Mouse (Mus musculus) kidney, adult 9 months (tissue): ENCODE results near the gene Nusap1.
"Not testable (repeated sequence)": the region's sequence is repeated elsewhere in the genome, so short reads cannot be mapped to it uniquely, and the experiment has no call there.

Experiments
- DNase-seq: peaks from one replicate; pipeline ENCODE4 v3.0.0; 2022

The Nusap1 gene

DNA sequence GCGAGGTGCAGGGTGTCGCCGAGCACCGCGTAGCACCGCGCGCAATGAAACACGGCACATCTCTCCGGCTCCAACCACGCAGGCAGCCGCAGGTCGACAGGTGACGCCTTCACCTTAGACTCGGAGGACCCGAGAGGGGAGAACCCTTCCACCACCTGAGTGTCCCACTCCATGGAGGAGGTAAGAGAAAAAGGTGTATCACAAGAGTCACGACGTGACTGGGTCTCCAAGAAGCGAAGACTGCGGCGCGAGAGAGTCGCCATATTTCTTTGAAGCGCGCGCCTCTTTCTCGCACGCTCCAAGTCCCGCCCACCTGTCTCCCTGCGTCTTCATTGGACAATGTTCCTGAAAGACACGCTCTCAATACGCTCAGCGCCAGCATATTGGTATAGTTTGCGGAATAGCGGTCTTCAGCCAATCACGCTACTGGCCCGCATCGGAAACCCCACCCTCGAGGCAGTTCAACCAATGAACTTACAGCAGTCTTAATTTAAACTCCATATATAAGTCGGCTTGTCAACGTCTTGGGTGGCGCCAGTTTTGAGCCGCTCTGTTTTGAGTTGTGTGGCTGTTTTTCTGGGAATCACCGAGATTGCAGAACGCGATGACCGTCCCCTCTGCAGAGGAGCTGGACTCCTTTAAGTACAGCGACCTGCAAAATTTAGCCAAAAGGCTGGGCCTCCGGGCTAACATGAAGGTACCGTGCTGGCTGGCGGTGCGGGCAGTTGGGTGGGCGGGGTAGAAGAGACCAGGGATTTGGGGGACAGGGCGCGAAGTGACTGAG lies at the start of gene Nusap1, which contains the start of gene Oip5:
TSS of gene Nusap1 (plus strand) at position 100 of the 784 bp plus-strand sequence.
TSS of gene Oip5 (minus strand) at position 271 of the 784 bp plus-strand sequence.
- peak; percentile 95 for DNase-seq

- DNase-seq, result no peak
These were observed 45.6 kb upstream of the Nusap1 start for GRCm38 (mm10) chr2:119572471-119572870.

DNA sequence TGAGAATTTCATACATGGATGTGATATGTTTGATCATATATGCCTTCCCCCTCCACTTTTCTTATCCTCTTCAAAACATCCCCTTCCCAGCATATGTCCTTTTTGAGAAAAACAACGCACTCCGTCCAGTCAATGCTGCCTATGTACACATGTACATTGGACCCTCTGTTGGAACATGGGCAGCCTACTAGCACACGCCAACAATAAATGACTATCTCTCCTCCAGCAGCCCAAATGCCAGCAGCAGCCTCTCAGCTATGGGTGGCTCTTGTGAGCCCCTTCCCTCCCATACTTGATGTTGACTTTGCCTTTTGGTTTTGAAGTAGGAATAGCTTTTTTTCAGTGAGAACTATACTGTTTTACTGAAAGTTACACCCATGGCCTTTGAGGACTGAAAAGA lies 36.5 kb upstream of the Nusap1 start:
- no peak for DNase-seq

DNA sequence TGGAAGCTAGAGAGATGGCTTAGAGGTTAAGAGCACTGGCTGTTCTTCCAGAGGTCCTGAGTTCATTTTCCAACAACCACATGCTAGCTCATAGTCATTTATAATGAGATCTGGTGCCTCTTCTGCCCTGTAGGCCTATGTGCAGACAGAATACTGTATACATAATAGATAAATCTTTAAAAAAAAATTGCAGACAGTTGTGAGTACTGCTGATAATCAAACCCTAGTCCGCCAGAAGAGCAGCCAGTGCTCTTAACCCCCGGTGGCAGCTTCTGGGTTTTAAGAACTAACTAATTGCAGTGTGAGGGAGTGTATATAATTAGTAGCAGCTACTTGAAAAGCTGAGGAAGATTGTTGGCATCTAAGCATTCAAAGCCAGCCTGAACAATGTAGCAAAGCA lies 34.7 kb upstream of the Nusap1 start:
- no peak for DNase-seq

GRCm38 (mm10) chr2:119584282-119584681 lies 33.8 kb upstream of the Nusap1 start:
- no peak for DNase-seq

DNA sequence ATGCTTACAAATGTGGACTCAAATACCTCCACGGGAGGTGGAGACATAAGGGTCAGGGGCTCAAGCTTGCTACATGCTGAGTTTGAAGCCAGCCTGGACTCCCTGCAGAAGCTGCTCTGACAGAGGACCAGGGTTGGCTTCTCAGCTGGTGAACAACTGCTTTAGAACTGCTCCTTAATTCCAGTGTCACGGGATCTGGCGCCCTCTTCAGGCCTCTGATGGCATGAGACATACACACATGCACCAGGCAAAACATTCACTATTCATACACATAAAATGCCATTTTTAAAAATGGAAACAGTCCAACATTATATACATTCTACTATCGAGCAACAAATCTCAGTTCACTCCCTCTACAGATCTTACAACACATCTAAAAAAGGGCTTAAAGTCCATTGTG lies 30.7 kb upstream of the Nusap1 start:
- DNase-seq, result peak; percentile 81

- no peak for DNase-seq
These were observed 26.9 kb upstream of the Nusap1 start for GRCm38 (mm10) chr2:119591247-119591646.

DNA sequence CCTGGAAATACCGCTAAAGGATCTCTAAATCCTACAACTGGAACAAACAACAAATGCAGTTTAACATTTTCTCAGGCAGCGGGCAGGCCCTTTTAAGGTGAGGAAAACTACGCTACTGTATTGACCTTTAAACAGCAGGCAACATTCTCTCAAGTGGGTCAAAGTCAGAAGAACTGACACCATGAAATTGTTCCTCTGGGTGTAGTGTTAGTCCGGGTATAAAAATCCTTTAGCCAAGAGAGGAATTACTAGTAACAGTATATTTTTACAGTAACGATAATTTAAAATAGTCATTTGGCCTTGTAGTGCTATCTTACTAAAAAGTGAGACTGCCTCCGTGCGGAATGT lies 24.4 kb upstream of the Nusap1 start:
- no peak for DNase-seq

DNA sequence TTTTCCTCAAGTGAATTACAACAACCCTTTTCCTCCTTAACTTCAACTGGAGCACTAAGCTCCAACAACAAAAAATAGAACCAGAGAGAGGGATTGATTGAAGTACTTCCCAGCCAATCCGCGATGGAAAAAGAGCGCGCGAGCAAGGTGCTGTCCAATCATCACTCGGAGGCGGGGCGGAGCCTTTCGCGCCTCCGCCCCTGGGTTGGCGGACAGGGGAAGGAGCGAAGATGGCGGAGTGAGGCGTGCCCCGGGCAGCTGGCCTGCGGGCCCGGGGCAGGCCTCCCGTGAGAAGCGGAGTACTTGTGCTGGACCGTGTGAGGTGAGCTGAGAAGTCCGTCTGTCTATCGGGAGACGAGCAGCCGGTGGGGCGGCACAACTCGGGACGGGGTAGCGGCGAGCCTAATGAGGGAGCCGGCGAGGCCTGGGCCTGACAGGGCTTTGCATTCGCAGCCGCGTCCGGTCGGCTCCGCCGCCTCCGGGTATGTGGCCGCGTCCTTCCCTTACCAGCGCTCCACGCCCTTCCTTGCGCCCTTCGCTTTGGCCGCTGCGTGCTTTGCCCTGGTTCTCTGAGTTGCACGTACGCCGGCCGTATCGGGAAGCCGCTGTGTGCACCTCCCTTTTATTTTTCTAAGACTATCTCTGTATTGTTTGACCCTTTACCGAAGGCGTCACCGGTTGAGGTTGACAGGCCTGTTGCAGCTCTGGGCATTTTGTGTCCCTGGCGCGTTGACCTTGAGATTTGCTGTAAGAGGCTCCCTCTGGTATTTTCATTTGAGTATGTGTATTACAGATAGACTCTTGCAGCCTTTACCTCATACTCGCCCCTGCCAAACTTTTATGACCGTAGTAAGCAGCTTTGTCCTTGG lies 23.8 kb upstream of the Nusap1 start:
- DNase-seq, result peak; percentile 98

DNA sequence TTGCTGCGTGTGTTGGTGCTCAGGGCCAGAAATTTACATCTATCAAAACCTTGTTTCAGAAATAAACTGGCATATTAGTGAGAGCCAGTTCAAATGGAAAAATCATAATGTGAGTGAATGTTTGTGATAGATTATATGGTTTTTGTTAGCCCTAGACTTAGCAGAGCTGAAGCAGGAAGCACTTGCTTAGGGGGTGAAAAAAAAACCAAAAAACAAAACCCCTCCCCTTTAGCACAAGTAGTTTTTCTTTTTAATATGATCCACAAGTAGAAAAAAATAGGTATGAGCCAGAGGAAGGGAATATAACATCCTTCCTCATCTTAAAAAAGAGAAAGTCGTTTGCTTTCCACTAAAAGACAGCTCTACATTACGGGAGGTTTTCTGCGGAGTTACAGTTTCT lies 22.8 kb upstream of the Nusap1 start:
- DNase-seq, result no peak

GRCm38 (mm10) chr2:119596781-119597330 lies 21.2 kb upstream of the Nusap1 start:
- peak; percentile 43 for DNase-seq

DNA sequence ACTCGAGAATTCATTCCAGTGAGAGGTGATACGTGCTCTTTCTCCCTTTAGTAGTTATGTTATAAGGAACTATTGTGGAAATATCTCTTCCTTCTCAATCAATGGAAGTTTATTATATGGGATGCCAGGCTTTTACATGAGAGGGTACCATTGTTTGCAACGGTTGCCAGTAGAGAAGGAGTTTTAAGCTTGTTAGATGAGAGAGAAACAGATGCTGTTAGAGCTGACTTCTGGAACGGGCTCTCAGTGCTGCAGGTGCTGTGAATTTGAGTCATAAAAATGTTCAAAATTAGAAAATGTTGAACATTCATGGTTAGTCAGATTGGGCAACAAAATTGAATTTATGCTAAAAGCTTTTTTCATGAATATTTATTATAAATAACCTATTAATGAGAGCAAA lies 17.1 kb upstream of the Nusap1 start:
- no peak for DNase-seq

- not testable (repeated sequence) for DNase-seq
These were observed 16.5 kb upstream of the Nusap1 start for GRCm38 (mm10) chr2:119601575-119601974.

DNA sequence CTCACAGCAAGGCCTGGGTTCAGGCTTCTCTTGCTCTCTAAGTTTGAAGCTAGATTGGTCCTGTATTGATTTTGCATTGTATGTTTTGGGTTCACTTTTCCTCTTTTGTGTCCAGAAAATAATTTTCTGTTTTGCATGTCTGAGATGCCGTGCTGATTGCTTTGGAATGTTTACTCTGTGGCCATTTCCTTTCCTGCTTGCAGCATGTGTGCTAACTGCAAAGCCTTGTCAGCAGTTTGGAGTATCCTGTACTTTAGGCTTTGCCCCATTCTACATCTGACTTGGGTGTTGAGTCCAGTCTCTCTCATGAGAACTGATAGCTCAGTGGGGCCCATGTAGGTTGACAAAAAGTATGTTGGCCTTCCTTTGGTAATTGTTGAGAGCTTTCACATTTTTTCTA lies 15.6 kb upstream of the Nusap1 start:
- DNase-seq, result no peak

GRCm38 (mm10) chr2:119603909-119604308 lies 14.2 kb upstream of the Nusap1 start:
- no peak for DNase-seq

DNA sequence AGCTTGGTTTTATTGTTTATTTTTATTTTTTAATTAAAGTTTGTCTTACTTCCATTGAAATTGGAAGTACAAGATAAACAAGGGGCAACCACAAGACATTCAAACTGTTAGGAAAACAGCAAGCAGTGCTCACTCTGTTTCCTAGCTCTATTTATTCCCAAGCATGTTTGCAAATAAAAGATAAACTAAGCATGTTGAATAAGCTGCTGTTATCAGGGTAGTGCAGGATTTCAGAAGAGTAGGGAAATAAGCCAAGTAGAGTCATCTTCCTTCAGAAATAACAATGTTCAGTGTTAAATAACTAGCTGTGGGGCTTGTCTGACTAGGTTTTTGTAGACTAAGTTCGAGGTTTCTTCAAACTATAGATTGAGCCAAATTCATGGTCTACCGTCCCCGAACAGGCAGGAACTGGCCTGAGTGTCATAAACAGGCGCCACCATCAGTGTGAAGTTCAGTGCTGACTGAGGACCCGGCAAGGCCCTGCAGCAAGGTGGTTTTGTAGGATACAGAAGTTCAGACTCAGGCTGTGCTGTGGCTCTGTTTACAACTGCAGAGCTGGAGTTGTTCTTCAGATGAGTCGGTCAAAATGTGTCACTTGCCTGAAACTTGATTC lies 12.6 kb upstream of the Nusap1 start:
- DNase-seq, result no peak

DNA sequence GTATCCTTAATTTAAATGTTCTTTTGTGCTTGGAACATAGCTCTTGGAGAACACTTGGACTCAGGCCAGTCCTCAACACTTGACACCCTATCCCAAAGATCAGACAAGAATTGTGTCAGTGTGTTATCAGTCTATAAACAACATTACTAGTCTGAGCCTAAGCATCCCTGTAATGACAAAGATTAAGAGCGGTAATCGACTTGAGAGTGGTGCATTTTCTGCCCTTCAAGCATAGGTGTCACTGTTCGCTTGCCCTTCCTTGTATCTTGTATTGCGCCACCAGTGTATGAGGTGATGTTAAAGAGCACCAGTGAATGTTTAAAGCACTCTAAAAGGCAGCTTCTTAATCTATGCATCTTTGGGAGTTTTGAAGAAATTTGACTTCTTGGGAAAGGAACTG lies 11.1 kb upstream of the Nusap1 start:
- no peak for DNase-seq

GRCm38 (mm10) chr2:119617841-119618198 lies 278 bp upstream of the Nusap1 start:
- DNase-seq, result no peak

GRCm38 (mm10) chr2:119619002-119619401 lies 904 bp downstream of the Nusap1 start:
- not testable (repeated sequence) for DNase-seq

DNA sequence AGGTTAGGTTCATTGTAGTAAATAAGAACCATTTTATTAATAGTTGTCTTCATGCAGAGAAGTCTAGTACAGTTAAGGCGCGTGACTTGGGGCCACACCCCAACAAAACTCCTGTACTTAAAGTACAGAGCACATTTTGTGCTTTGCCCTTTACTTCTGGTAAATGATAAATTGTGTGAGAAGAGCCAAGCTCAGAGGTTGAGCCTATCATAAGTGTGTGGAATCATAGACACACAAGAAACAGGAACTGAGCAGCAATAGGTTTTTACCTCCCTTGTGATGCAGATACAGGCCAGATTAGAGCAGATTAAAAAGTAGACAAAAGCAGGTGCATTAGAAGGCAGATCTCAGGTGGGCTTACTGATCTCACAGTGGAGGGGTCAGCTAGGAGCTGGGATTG lies 3.2 kb downstream of the Nusap1 start:
- peak; percentile 59 for DNase-seq

DNA sequence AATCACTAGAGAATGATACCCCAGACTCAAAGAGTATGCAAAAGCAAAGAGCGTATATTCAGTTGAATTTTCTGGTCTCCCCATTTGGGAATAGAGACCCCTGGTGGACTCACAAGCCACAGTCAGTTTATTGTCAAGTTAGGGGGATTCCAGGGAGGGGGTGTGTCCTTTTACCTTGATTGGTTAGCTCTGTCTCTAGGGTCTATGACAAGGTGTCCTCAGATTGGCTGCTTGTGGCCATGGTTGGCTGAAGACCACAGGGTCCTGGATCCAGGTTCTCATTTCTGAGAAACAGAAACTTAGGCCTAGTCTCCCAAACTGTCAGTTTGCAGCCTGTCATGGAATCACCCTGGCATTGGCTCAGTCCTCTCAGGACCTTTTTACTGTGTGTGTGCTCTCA lies 18.7 kb downstream of the Nusap1 start:
- no peak for DNase-seq

DNA sequence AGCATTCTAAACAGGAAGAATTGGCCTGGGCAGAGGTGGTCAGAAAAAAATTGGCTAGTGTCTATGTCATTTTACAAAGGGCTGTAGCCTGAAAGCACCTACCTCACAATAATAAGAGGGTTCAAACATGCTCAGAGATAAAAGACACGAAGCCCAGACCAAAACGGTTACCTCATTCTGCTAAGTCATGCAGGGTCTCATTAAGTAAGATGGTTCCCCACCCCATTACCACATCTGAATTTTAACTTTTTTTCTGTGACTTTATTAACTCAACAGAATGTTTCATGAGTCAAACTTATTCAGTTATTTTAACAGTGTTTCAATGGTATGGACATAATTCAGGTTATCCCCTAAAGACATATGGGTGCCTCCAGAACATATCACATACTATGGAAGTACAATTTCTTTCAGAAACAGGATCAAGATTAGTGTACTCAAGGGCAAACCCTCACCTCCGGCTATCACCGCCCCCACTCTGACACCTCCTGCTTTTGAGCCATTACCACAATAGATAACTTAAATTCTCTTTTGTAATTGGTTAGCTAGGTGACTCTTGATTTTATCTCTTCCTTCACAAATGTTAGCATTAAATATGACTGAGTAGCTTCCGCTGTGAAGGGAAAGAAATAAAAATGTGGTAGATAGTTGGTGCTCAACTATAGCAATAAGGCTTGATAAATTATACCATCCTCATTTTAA lies 23.3 kb downstream of the Nusap1 start:
- no peak for DNase-seq

DNA sequence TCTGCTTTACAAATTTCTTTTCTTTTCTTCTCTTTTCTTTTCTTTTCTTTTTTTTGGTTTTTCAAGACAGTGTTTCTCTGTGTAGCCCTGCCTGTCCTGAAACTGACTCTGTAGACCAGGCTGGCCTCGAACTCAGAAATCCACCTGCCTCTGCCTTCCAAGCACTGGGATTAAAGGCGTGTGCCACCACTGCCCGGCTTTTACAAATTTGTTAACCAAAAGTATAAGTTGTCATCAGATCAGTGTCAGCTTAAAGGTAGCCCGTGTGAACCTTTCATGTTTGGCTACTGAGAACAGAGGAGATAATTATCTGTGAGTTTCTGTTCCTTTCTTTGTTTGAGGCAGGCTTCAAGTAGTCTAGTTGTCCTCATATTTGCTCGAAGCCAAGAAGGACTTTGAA lies 26.2 kb downstream of the Nusap1 start:
- DNase-seq, result no peak
